Mouse (Mus musculus): ENCODE data around the gene Ppm1f. TPM values are rescaled to one million over a fixed set of nuclear protein-coding genes. Genes with fewer than 3 reads are reported as not detected.
"Not testable (repeated sequence)": the region's sequence is repeated elsewhere in the genome, so short reads cannot be mapped to it uniquely, and the experiment has no call there.

Ppm1f gene
- total RNA-seq, 2 experiments from 2014 or later = 40.5 to 48.0 TPM

GRCm38 (mm10) chr16:16911641-16912597 lies 15.7 kb downstream of the Ppm1f start:
- DNase-seq = peak; percentile 87

GRCm38 (mm10) chr16:16913440-16913839 lies 17.2 kb downstream of the Ppm1f start:
- no peak for DNase-seq

- DNase-seq = no peak
These were observed 22.3 kb downstream of the Ppm1f start for GRCm38 (mm10) chr16:16918441-16919117.

- peak; percentile 46 for DNase-seq
These were observed 24.8 kb downstream of the Ppm1f start for GRCm38 (mm10) chr16:16921021-16921435.

- DNase-seq = no peak
These were observed 28.2 kb downstream of the Ppm1f start for GRCm38 (mm10) chr16:16924481-16924880.

GRCm38 (mm10) chr16:16926536-16926935 lies 30.3 kb downstream of the Ppm1f start:
- DNase-seq = no peak

- not testable (repeated sequence) for DNase-seq
These were observed 32.6 kb downstream of the Ppm1f start for GRCm38 (mm10) chr16:16928908-16929307.

GRCm38 (mm10) chr16:16930326-16930725 lies 34.1 kb downstream of the Ppm1f start:
- no peak for DNase-seq

GRCm38 (mm10) chr16:16930810-16931296 lies 34.6 kb downstream of the Ppm1f start:
- no peak for DNase-seq

- no peak for DNase-seq
These were observed 43.3 kb downstream of the Ppm1f start for GRCm38 (mm10) chr16:16939543-16939942.

GRCm38 (mm10) chr16:16941078-16941477 lies 44.8 kb downstream of the Ppm1f start:
- no peak for DNase-seq

- no peak for DNase-seq
These were observed 62.3 kb downstream of the Ppm1f start for GRCm38 (mm10) chr16:16958575-16958974.

- DNase-seq = no peak
These were observed 63.6 kb downstream of the Ppm1f start for GRCm38 (mm10) chr16:16959907-16960306.

GRCm38 (mm10) chr16:16965149-16965548 lies 68.9 kb downstream of the Ppm1f start:
- DNase-seq = no peak

GRCm38 (mm10) chr16:16966290-16966689 lies 70.0 kb downstream of the Ppm1f start:
- no peak for DNase-seq

Other genes with a start within 250 kb of the Ppm1f start
- gene Olfr19, start 220.1 kb upstream of the Ppm1f start, total RNA-seq (2021) = not detected
- gene Spag6l, start 67.0 kb upstream of the Ppm1f start, total RNA-seq (2021) = under 1 TPM in 1 of 2 experiments, not detected in 1; 0.14 TPM
- not detected for gene Igll1, start 32.5 kb upstream of the Ppm1f start, total RNA-seq (2021)
- 10 to 100 TPM; 42.4 to 47.5 TPM for gene Top3b, start 25.7 kb upstream of the Ppm1f start, total RNA-seq (2021)
- not detected for gene Vpreb1, start 25.6 kb upstream of the Ppm1f start, total RNA-seq (2021)
- 100 to 1,000 TPM; 128 to 135 TPM for gene Mapk1, start 86.9 kb downstream of the Ppm1f start, total RNA-seq (2021)
- 1 to 10 TPM; 6.3 to 6.9 TPM for gene Ypel1, start 173.2 kb downstream of the Ppm1f start, total RNA-seq (2021)
- 10 to 100 TPM; 49.0 to 52.5 TPM for gene Ppil2, start 214.8 kb downstream of the Ppm1f start, total RNA-seq (2021)
- gene 2610318N02Rik, start 228.7 kb downstream of the Ppm1f start, total RNA-seq (2021) = 1 to 10 TPM; 4.1 to 4.3 TPM
- 10 to 100 TPM in 1 of 2 experiments, 1 to 10 TPM in 1; 8.2 to 10.5 TPM for gene Sdf2l1, start 235.9 kb downstream of the Ppm1f start, total RNA-seq (2021)
- 1 to 10 TPM; 1.9 to 2.9 TPM for gene Ydjc, start 248.2 kb downstream of the Ppm1f start, total RNA-seq (2021)

Measured in heart, postnatal 4 days (tissue).